Mouse (Mus musculus) forebrain, postnatal 0 days (tissue): ENCODE data around the gene Pcnx2. TPM values are rescaled to one million over a fixed set of nuclear protein-coding genes. Genes with fewer than 3 reads are reported as not detected.

Source experiments
- ATAC-seq: fragments of 200-750 bp; cut with Nextera tagmentation; 2 replicates; pipeline ENCODE4 v1.8.0; 2017; ENCODE audit warnings: mild to moderate bottlenecking, moderate library complexity
- DNase-seq: peaks from one replicate; pipeline ENCODE4 v3.0.0-alpha.2; 2015
- H3K27ac ChIP-seq: fragments of 300-500 bp; sonication (generic); 2 replicates; pipeline ENCODE4 v1.5.1; 2014; ENCODE audit warnings: low read depth, mild to moderate bottlenecking, antibody characterized with exemption, low read length, moderate library complexity, mixed read lengths
- H3K27me3 ChIP-seq: fragments of 300-500 bp; sonication (generic); 2 replicates; pipeline ENCODE4 v1.6.1; 2014; ENCODE audit warnings: mild to moderate bottlenecking, low read length, mixed read lengths; ENCODE audit not compliant: insufficient read depth
- H3K36me3 ChIP-seq: fragments of 300-500 bp; sonication (generic); 2 replicates; pipeline ENCODE4 v1.6.1; 2014; ENCODE audit warnings: mild to moderate bottlenecking, moderate library complexity; ENCODE audit not compliant: insufficient read depth
- H3K4me1 ChIP-seq: fragments of 300-500 bp; sonication (generic); 2 replicates; pipeline ENCODE4 v1.6.1; 2014; ENCODE audit warnings: antibody characterized with exemption; ENCODE audit not compliant: insufficient read depth
- H3K4me2 ChIP-seq: fragments of 300-500 bp; sonication (generic); 2 replicates; pipeline ENCODE4 v1.6.1; 2014; ENCODE audit warnings: low read depth, mild to moderate bottlenecking, moderate library complexity
- H3K4me3 ChIP-seq: fragments of 300-500 bp; sonication (generic); 2 replicates; pipeline ENCODE4 v1.5.1; 2014; ENCODE audit warnings: low read depth, low read length, mixed read lengths
- H3K9ac ChIP-seq: fragments of 300-500 bp; sonication (generic); 2 replicates; pipeline ENCODE4 v1.6.1; 2014; ENCODE audit warnings: mild to moderate bottlenecking
- H3K9me3 ChIP-seq: fragments of 300-500 bp; sonication (generic); 2 replicates; pipeline ENCODE4 v1.6.1; 2016; ENCODE audit warnings: low read length
- CTCF ChIP-seq: sonication (generic); IDR thresholded peaks from 2 replicates; pipeline ENCODE4 v1.5.1; 2016; ENCODE audit warnings: antibody characterized with exemption, control low read depth, low read depth
- WGBS: fragments of 180-500 bp; shearing (Covaris S2); extraction: QIAGEN DNeasy Blood & Tissue Kit; methylation state at CpG from one replicate; pipeline ENCODE4 v1.1.7; 2014; 5-methylcytosine and 5-hydroxymethylcytosine counted together
- polyA plus RNA-seq: library from polyadenylated mRNA; unstranded; fragments of >200 nt; fragmentation: Nextera tagmentation; extraction: Ambion mirVana; gene quantifications from 2 replicates; pipeline ENCODE4 v1.2.1, GENCODE M21; 2015
- total RNA-seq: library from RNA; depleted of rRNA; stranded (reverse); fragments of >200 nt; gene quantifications from 2 replicates; pipeline ENCODE4 v1.2.3, GENCODE M21; 2014

The Pcnx2 gene
- total and polyA plus RNA-seq, 2 experiments from 2014 or later: 2.1 to 12.3 TPM

- ATAC-seq: no peak
- no peak overlapping the region for H3K27ac ChIP-seq
- no peaks in the 10 kb centered on the region for H3K4me1 ChIP-seq
- H3K9me3 ChIP-seq: 0 out of 2 replicates have a peak, but pooled peaks cover 5% of the 10 kb centered on the region
- DNase-seq: no peak
- H3K9ac ChIP-seq: no peak overlapping the region
- H3K4me2 ChIP-seq: no peak overlapping the region
- no peak overlapping the region for H3K4me3 ChIP-seq
- WGBS: 89% methylated on average over 10 of the region's 10 CpGs
- no peak for TF ChIP-seq CTCF
- no peaks in the 10 kb centered on the region for H3K27me3 ChIP-seq
- H3K36me3 ChIP-seq: peaks cover 37% of the 10 kb centered on the region
These were observed 130.0 kb downstream of the Pcnx2 start for GRCm38 (mm10) chr8:125768079-125768478.

GRCm38 (mm10) chr8:125763066-125763786 lies 134.9 kb downstream of the Pcnx2 start:
- TF ChIP-seq CTCF: no peak
- 94% methylated on average over 16 of the region's 16 CpGs for WGBS
- H3K4me1 ChIP-seq: no peaks in the 10 kb centered on the region
- H3K4me3 ChIP-seq: no peak overlapping the region
- no peak overlapping the region for H3K4me2 ChIP-seq
- 0 out of 2 replicates have a peak, but pooled peaks cover 5% of the 10 kb centered on the region for H3K9me3 ChIP-seq
- H3K36me3 ChIP-seq: peaks cover 42% of the 10 kb centered on the region
- no peaks in the 10 kb centered on the region for H3K27me3 ChIP-seq
- DNase-seq: no peak
- ATAC-seq: no peak
- no peak overlapping the region for H3K27ac ChIP-seq
- no peak overlapping the region for H3K9ac ChIP-seq

GRCm38 (mm10) chr8:125759022-125759421 lies 139.1 kb downstream of the Pcnx2 start:
- Histone ChIP-seq H3K36me3 (peaks cover 27% of the 10 kb centered on the region), H3K9ac (no peak overlapping the region), H3K27ac (no peak overlapping the region), H3K4me3 (no peak overlapping the region), H3K4me2 (no peak overlapping the region), H3K9me3 (0 out of 2 replicates have a peak, but pooled peaks cover 5% of the 10 kb centered on the region), H3K27me3 (no peaks in the 10 kb centered on the region), H3K4me1 (no peaks in the 10 kb centered on the region)
- DNase-seq: no peak
- 59% methylated on average over 10 of the region's 10 CpGs for WGBS
- no peak for ATAC-seq
- peak; percentile 41; the same call in 1 of the 2 replicates for TF ChIP-seq CTCF

GRCm38 (mm10) chr8:125757106-125757496 lies 141.0 kb downstream of the Pcnx2 start:
- Histone ChIP-seq H3K4me1 (no peaks in the 10 kb centered on the region), H3K9me3 (no peaks in the 10 kb centered on the region), H3K4me2 (no peak overlapping the region), H3K9ac (no peak overlapping the region), H3K36me3 (peaks cover 32% of the 10 kb centered on the region; the same call in 1 of the 2 replicates), H3K4me3 (no peak overlapping the region), H3K27me3 (no peaks in the 10 kb centered on the region), H3K27ac (no peak overlapping the region)
- DNase-seq (no peak), ATAC-seq (0 out of 2 replicates have a peak, but pooled peaks have one; percentile 3)
- 21% methylated on average over 1 of the region's 1 CpGs for WGBS
- TF ChIP-seq CTCF: no peak

- peaks cover 35% of the 10 kb centered on the region; the same call in 1 of the 2 replicates for H3K36me3 ChIP-seq
- 42% methylated on average over 9 of the region's 9 CpGs for WGBS
- no peak overlapping the region for H3K9ac ChIP-seq
- TF ChIP-seq CTCF: no peak
- no peaks in the 10 kb centered on the region for H3K9me3 ChIP-seq
- H3K27me3 ChIP-seq: no peaks in the 10 kb centered on the region
- no peaks in the 10 kb centered on the region for H3K4me1 ChIP-seq
- peak; percentile 58 for ATAC-seq
- H3K27ac ChIP-seq: peak overlapping the region; percentile 9; the same call in 1 of the 2 replicates
- no peak overlapping the region for H3K4me3 ChIP-seq
- DNase-seq: peak; percentile 43
- no peak overlapping the region for H3K4me2 ChIP-seq
These were observed 141.6 kb downstream of the Pcnx2 start for GRCm38 (mm10) chr8:125756391-125757105.

GRCm38 (mm10) chr8:125755896-125756295 lies 142.2 kb downstream of the Pcnx2 start:
- no peak overlapping the region for H3K4me3 ChIP-seq
- 49% methylated on average over 8 of the region's 8 CpGs for WGBS
- DNase-seq: no peak
- no peak overlapping the region for H3K9ac ChIP-seq
- no peaks in the 10 kb centered on the region for H3K27me3 ChIP-seq
- no peak for ATAC-seq
- no peak overlapping the region for H3K27ac ChIP-seq
- H3K4me2 ChIP-seq: no peak overlapping the region
- no peak for TF ChIP-seq CTCF
- H3K36me3 ChIP-seq: peaks cover 34% of the 10 kb centered on the region; the same call in 1 of the 2 replicates
- H3K4me1 ChIP-seq: no peaks in the 10 kb centered on the region
- H3K9me3 ChIP-seq: no peaks in the 10 kb centered on the region

- H3K4me2 ChIP-seq: no peak overlapping the region
- H3K27me3 ChIP-seq: no peaks in the 10 kb centered on the region
- ATAC-seq: no peak
- H3K27ac ChIP-seq: no peak overlapping the region
- WGBS: 44% methylated on average over 8 of the region's 8 CpGs
- no peak for DNase-seq
- no peak overlapping the region for H3K9ac ChIP-seq
- no peaks in the 10 kb centered on the region for H3K9me3 ChIP-seq
- H3K36me3 ChIP-seq: peaks cover 24% of the 10 kb centered on the region; the same call in 1 of the 2 replicates
- TF ChIP-seq CTCF: no peak
- H3K4me1 ChIP-seq: no peaks in the 10 kb centered on the region
- H3K4me3 ChIP-seq: no peak overlapping the region
These were observed 147.3 kb downstream of the Pcnx2 start for GRCm38 (mm10) chr8:125750846-125751245.
